Mouse (Mus musculus) thymus, postnatal 36 days (tissue): ENCODE data around the gene Ddi2.

Source experiments
- DNase-seq, 2 experiments: peaks; one replicate each; pipeline ENCODE4 v3.0.0; 2022; ENCODE audit warnings: mixed read lengths in 2 of 2

The Ddi2 gene

DNA sequence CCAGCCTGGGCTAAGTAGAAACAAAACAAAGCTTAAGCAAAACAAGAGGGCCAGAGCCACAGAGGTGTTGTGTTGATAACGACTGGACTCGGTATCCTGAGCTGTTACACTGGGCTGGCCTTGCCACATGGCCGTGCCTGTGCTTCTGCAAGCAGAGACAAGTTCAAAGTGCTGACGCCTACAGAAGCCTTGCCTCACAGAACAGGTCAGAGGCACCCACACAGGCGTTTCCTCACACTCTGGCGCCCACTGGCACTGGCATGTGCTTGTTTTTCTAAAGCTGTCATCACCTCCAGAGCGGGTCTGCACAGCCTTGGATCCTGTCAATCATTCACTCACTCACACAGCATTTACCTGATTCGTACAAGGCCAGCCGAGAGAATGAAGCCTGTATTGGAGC, 18.6 kb upstream of the Ddi2 start:
- DNase-seq: no peak

- no peak for DNase-seq
These were observed 14.8 kb upstream of the Ddi2 start for GRCm38 (mm10) chr4:141738015-141738414.

- no peak for DNase-seq
These were observed 13.6 kb upstream of the Ddi2 start for GRCm38 (mm10) chr4:141736856-141737255.

DNA sequence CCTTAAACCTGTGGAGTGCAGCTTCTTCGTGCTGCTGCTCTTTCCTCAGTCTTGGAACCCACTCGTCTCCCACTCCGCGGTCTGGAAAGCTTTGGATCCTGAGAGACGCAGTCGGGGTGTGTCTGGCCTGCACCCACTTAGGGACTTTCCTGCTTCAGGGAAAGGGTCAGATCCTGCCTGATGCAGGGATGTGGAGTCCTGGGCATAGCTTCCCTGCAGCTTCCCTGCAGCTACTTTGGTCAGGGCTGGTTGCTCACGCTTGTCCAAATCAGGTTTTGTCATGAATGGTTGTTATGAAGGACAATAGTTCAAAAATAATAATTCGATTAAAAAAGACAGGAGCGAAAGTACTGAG, 12.0 kb upstream of the Ddi2 start:
- DNase-seq: no peak

DNA sequence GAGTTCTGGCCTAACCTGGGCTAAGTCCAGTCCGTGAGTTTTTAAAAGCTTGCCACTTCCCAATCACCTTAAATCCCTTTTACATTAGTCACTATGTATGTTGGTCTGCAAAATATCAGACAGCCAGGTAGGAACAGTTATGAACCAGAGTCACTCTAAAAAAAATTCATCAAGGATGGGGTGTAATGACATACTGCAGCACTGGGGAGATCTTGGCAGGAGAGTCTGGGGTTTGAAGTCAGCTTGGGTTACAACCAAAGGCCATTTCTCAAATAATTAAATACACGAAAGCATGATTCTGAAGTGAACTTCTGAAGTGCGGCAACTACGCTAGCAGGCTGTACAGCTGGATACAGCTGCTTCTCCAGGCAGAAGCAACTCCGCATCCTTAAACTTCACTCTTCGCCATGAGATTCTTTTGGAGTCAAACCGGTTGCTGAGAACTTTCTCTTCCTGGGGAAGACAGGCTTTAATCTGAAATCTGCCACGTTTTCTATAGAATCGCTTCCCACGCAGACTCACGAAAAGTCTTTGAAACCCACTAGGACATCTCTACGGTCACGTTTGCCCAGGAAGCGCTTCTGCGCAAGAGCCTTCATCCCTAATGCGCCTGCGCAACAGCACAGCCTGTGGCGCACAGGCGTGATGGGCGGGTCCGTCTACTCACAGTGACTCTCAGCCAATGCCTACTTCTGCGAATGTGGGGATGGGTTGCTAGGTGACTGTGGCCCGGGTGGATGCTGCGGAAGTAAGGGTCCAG, 11.4 kb upstream of the Ddi2 start:
- peak; percentile 89 to 95 for DNase-seq

DNA sequence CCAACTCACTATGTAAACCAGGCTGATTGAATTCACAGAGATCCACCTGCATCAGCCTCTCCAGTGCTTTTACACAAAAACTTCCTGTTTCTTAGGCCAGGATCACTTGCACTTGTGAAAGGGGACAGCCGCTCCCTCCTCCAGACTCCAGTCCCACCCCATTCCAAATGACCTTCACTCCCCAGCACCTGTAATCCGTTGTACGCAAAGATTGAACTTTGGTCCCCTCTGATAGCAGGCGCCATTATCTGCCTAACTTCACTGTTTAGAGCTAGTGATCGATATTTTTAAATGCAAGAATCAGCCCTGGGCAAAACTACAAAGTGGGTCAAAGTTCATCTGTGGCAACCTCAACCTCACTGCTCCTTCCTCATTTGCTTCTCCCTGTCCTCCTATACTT, 8.5 kb upstream of the Ddi2 start:
- no peak for DNase-seq

DNA sequence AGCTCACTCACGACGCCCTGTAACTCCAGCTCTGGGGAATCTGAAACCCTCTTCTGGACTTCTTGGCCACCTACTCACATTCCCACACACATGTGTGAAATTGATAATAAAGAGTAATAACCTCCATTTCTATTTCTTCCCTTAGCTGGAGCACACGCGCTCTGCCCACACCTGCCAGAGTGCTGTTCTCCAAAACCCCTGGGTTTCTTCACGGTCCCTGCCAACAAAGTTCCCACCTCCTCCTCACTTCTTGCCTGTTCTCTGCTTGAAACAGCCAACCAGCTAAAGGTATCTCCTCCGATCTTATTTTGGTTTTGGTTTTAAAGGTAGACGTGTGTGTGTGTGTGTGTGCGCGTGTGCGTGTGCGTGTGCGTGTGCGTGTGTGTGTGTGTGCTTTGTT, 7.2 kb upstream of the Ddi2 start:
- no peak for DNase-seq

GRCm38 (mm10) chr4:141729266-141729665, 6.0 kb upstream of the Ddi2 start:
- DNase-seq: no peak

DNA sequence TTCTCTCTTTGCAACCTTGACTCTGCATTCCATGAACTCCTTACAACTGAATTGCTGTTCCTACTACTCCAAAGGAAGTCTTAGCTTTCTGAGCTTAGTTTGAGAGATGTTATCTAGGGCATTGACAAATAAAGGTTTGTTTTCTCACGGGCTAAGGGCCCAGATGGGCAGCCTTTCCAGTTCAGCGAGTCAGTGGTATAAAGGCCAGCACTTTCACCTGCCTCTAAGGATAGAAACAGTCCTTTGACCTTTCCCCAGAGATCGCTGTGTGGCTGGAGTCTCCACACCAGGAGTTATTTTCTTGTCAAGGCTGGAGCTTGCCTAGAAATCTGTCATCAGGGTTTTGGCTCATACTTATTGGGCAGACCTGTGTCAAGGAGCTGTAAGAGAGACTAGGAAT, 2.5 kb upstream of the Ddi2 start:
- no peak for DNase-seq

DNA sequence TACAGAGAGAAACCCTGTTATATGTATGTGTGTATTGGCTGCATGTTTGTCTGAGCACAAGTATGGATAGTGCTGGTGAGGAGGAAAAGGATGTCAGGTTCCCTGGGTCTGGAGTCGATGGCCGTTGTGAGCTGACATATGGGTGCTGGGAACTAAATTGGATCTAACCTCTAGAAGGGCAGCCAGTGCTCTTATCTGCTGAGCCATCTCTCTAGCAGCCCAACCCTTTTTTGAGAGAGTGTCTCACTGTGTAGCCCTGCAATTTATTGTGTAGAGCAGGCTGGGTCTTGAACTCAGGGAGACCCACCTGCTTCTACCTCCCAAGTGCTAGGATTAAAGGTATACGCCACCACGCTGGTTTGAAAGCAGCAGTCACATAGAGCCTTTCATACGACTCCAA, 2.1 kb upstream of the Ddi2 start:
- no peak for DNase-seq

GRCm38 (mm10) chr4:141724594-141724993, 1.4 kb upstream of the Ddi2 start:
- no peak for DNase-seq

DNA sequence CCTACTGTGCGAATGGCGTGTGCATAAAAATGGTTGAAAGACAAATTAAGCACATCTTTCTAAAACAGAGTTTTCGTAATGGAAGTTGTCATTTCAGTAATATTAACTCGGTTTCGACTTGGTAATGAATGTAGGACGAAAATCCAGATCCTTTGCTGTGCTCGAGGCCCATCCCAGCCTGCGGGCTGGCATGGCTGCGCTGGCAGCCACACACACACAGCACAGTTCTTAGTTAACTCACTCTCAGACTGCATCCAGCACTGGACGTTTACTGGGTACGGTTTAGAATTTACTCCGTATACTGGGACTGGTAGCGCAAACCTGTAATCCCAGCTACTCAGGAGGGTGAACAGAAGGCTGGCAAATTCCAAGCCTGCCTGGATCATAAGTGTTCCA, 452 bp upstream of the Ddi2 start:
- no peak for DNase-seq

DNA sequence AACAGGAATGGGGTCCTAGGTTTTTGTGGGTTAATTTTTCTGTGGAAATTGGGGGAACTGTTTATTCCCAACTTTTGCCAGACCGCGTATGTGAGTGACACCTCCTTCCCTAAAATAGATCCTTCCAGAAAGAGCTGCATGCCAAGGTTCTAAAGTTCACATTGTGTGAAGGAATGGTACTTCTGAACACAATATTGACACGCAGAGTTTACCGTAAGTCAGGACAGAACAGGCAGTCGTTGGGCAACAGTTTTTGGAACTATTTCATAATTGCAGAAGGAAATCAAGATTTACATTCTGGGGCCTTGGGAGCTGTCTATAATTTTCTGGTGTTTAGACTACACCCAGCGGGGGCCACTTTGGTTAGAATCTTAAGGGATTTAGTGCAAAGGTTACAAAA, 1.3 kb downstream of the Ddi2 start:
- DNase-seq: no peak

DNA sequence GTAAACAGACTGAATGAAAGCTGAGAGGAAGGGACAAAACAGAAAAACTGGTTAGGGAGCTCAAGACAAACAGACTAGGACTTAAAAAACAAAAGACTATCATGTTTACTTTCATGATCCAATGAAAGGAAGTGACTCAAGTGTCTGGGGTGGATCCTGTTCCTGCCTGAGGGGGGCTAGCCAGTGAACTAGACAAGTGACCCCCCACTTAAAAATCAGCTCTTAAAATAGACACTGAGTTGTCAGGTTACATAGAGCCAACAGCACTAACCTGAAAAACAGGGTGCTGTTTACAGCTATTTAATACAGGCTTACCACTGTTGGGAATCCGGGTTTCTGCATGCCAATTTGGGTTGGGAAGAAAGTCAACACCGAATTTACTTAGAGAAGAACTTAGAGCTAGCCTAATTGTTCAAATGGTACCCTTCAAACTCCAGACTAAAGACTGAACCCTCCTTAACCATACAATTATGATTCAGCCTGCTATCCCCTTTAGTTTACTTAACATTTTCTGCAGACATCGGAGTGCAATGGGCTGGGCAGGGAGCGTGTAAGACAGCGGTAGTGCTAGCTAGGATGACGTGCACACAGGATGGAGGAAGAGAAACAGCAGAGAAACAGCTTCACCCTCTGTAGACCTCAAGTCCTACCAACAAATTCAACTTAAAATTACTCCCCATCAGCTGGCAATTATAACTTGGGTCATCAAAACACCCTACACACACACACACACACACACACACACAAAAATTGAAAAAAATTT, 2.3 kb downstream of the Ddi2 start:
- DNase-seq: no peak

DNA sequence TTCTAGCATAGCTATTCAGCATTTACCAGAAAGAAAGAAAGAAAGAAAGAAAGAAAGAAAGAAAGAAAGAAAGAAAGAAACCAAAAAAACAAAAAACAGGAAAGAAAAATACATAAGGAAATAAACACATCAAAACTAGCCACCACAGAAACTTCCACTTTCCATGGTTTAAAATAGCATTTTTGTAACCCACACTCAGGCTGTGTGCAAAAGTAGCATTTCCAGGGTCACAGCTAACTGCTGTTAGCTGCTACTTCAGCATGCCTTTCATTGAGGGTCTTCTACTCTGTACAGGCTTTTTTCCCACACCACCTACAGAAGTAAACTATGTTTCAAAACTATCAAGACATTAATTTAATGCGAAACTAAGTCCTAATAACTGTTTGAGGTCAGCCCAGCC, 3.9 kb downstream of the Ddi2 start:
- DNase-seq: no peak

DNA sequence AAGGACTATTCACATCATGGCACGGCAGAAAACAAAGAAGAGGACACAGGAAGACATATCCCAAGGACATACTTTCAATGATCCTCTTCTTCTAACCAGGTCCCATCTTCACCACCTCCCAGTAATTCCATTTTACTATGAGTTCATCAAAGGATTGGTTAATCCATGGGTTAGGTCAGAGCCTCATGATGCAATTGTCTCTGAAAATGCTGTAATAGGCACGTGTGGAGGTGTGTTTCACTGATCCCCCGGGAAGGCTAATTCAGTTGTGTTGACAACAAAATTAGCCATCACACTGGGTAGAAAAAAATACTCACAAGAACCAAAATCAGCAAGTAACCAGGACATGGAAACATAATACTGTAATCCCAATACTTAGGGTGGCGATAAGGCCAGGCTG, 5.6 kb downstream of the Ddi2 start:
- no peak for DNase-seq

DNA sequence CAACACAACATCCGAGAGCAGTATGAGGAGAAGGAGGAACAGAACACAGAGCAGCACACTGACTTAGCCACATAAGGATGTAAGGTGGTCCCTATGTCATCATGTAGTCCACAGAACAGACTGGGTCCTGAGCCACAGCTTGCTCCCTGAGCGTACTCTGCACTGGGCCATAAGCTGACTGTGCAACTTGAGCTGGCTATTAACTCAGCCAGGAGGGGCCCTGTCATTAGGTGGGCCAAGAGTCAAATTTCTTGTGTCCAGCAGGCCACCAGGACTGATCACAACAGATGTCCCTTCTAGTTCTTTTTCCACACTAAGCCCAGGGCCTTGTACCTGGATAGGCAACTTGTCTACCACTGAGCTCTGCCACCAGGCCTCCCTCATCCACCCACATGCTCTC, 8.2 kb downstream of the Ddi2 start:
- no peak for DNase-seq

DNA sequence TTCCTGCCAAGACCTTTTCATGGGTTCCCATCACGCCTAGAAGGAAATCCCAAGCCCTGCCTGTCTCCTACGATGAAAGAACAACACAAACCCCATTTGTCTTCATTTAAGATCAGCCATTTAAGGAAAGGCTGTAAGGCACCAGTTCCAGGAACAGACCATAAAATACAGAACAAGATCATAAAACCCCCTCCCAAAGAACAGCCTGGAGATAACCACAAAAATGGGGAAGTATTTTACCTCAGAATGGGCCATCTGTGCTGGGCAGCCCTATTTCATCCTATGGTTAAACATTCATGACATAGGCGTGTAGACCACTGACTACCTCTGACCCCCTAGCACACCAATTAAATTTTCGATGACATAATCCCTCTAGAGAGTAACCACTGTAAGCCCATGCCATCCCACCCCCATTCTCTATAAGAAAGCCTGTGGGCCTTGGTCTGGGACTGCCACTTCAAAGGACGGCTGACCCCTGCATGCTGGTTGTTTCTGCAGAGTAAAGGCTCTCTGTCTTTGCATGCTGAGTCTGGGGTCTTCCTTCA, 9.5 kb downstream of the Ddi2 start:
- DNase-seq: no peak

DNA sequence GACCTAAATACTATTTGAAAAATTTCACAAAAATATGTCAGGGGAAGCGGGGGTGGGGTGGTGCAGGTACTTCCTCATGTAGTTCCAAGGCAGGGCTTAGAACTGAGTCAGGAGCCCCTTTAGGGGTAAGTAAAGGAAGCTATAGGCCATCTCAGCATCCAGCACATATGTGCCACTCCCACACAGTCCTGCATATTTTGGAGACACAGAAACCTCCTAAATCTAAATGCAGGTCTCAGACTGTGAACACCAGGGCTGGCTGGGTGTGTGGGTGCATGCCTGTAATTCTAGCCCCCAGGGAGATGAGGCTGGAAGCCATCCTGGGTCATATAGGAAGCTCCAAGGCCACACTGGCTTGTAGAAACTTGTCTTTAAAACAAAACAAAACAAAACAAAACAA, 12.0 kb downstream of the Ddi2 start:
- no peak for DNase-seq

- DNase-seq: no peak
These were observed 14.2 kb downstream of the Ddi2 start for GRCm38 (mm10) chr4:141708971-141709370.

DNA sequence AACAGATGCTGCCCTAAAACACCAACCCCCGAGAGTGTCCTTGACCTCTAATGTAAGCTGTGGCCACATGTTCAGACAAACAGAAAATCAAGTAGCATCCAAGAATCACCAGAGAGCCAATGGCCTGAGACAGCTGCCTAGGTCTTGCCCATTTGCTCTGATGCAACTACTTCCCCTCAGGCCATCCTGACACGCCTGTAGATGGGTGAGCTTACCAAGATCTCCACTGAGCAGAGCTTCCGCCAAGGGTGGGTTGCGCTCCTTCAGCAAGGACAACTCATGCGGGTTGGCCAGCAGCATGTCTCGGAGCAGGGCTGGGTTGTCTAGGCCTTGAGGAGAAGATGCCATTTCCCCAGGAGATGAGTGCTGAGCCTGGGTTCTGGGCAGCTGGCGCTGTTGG, 15.2 kb downstream of the Ddi2 start:
- no peak for DNase-seq

- DNase-seq: no peak
These were observed 17.9 kb downstream of the Ddi2 start for GRCm38 (mm10) chr4:141705331-141705730.

- DNase-seq: no peak
These were observed 18.6 kb downstream of the Ddi2 start for GRCm38 (mm10) chr4:141704625-141705024.

DNA sequence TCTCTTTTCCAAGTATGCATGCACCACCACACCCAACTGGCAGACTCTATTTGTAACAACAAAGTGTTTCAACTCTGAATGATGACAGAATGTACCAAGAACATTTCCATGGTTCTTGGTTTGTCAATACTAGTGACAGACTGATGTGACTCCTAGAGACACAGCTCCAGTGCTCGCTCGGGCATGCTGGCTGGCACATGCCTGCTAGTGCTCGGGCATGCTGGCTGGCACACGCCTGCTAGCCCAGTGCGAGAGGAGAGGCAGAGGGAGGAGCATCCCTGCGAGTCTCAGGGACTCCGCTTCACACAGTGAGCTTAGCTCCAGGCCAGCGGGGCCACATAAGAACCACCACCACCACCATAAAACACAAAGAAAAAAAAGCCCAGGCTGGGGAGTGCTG, 28.5 kb downstream of the Ddi2 start:
- DNase-seq: no peak

DNA sequence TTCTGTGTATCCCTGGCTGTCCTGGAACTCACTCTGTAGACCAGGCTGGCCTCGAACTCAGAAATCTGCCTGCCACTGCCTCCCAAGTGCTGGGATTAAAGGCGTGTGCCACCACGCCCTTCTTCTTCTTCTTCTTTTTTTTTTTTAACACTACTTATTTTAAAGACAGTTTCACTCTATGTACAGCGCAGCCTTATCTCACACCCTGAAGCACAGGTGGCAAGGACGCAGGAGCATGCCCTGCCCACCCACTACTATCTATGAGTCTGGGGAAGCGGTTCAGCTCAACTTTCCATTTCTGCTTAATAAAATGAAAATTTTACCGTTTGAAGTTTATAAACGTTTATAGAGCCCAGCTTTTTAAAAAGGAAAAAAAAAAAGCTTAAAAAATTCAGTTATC, 34.7 kb downstream of the Ddi2 start:
- no peak for DNase-seq
